Mouse (Mus musculus) CH12.LX (cell line): Measurements from ENCODE around the gene Tollip.

ENCODE experiments used
- CTCF ChIP-seq, 2 experiments: IDR thresholded peaks in 1 of 2; conservative IDR thresholded peaks in 1 of 2; 2 replicates each; pipeline ENCODE4 v1.5.1; 2011 to 2012; ENCODE audit warnings: low read depth in 2 of 2, low read length in 2 of 2, improper control_type of control experiment in 1 of 2, inconsistent platforms in 1 of 2, mild to moderate bottlenecking in 1 of 2, moderate library complexity in 1 of 2
- E2F4 ChIP-seq: IDR thresholded peaks from 2 replicates; pipeline ENCODE4 v1.6.1; 2011; ENCODE audit warnings: low read depth, low read length, improper control_type of control experiment; ENCODE audit not compliant: insufficient replicate concordance
- ELF1 ChIP-seq: IDR thresholded peaks from 2 replicates; pipeline ENCODE4 v1.6.1; 2014; ENCODE audit warnings: low read depth, mild to moderate bottlenecking, inconsistent platforms, low read length, improper control_type of control experiment
- EP300 ChIP-seq: IDR thresholded peaks from 2 replicates; pipeline ENCODE4 v1.6.1; 2011; ENCODE audit warnings: low read length, improper control_type of control experiment
- HCFC1 ChIP-seq: IDR thresholded peaks from 2 replicates; pipeline ENCODE4 v1.6.1; 2012; ENCODE audit warnings: low read depth, mild to moderate bottlenecking, inconsistent platforms, low read length, improper control_type of control experiment
- MAFK ChIP-seq: IDR thresholded peaks from 2 replicates; pipeline ENCODE4 v1.6.1; 2011; ENCODE audit warnings: low read length, improper control_type of control experiment; ENCODE audit not compliant: insufficient replicate concordance
- POLR2A ChIP-seq: IDR thresholded peaks from 2 replicates; pipeline ENCODE4 v1.6.1; 2011; ENCODE audit warnings: low read depth, mild to moderate bottlenecking, improper control_type of control experiment, low read length
- RAD21 ChIP-seq: IDR thresholded peaks from 2 replicates; pipeline ENCODE4 v1.6.1; 2011; ENCODE audit warnings: low read depth, mild to moderate bottlenecking, low read length, improper control_type of control experiment, moderate library complexity
- TCF12 ChIP-seq: IDR thresholded peaks from 2 replicates; pipeline ENCODE4 v1.6.1; 2014; ENCODE audit warnings: low read depth, mild to moderate bottlenecking, inconsistent platforms, low read length, improper control_type of control experiment

GRCm38 (mm10) chr7:141918407-141918806 lies at the start of gene Tollip:
- TF ChIP-seq CTCF (conservative IDR thresholded peaks at IDR 0.05 in 1 of 2, IDR thresholded peaks at IDR 0.05 in 1 of 2; ENCODE audit: low read depth in 2 of 2, low read length in 2 of 2) = no peak
- no peak for TF ChIP-seq RAD21
- no peak for TF ChIP-seq POLR2A
- TF ChIP-seq HCFC1 = no peak
- TF ChIP-seq EP300 = no peak
- no peak for TF ChIP-seq E2F4
- no peak for TF ChIP-seq TCF12
- TF ChIP-seq MAFK = no peak
- no peak for TF ChIP-seq ELF1
